In the genomic region with DNA sequence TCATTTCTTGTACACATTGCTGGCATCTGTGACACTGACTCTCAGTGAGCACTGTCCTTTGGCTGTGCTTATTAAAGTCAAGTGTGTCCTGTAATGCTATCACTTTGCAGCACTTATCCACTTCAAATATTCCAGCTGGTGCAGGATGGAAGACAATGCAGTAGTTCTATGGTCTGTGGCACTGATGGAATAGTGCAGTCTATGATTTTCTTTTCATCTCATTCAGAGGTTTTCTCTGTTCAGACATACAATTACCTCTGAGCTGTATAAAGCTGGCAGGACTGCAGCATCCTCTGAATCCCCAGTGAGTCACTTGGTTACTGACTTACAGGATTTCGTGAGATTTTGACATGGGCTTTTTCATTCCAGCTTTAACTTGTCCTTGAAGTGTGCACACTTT, we compare ENCODE assay signal across 28 mouse cellular contexts.
A peak's percentile ranks its signal among the peaks of the same experiment; 100 is the strongest.
DNase-seq lines count a peak whose midpoint lies in the region; ATAC-seq lines count a peak whose summit lies in the region.
"Had no signal": no experiment of that assay in that cellular context is flagged by ENCODE, and none has a peak within 500 bp of the region (broad histone marks: within the 10 kb centered on the region; RNA-seq: fewer than 3 reads in every experiment).

No protein-coding gene starts in this region.

- H3K4me1 ChIP-seq in midbrain, embryonic 16.5 days (ENCODE audit: control insufficient read depth, insufficient read depth, low read length): no peaks in the 10 kb centered on the region
- no peaks in the 10 kb centered on the region for H3K4me1 ChIP-seq in midbrain, embryonic 14.5 days (ENCODE audit: control insufficient read depth, insufficient read depth, low read length)
- H3K4me1 ChIP-seq in forebrain, embryonic 15.5 days: no peaks in the 10 kb centered on the region
- H3K4me1 ChIP-seq: hindbrain, embryonic 10.5 days; hindbrain, embryonic 15.5 days; kidney, embryonic 15.5 days; limb, embryonic 12.5 days had no signal

- no peak overlapping the region for H3K4me2 ChIP-seq in midbrain, embryonic 16.5 days (ENCODE audit: low read length)
- no peak overlapping the region for H3K4me2 ChIP-seq in midbrain, embryonic 14.5 days (ENCODE audit: low read length)
- H3K4me2 ChIP-seq in forebrain, embryonic 15.5 days (replicated peaks): no peak overlapping the region
- H3K4me2 ChIP-seq: hindbrain, embryonic 15.5 days; kidney, embryonic 15.5 days; limb, embryonic 12.5 days had no signal

- H3K4me3 ChIP-seq in midbrain, embryonic 16.5 days (ENCODE audit: low read depth, low read length): no peak overlapping the region
- no peak overlapping the region for H3K4me3 ChIP-seq in midbrain, embryonic 14.5 days (replicated peaks; ENCODE audit: low read depth, low read length)
- no peak overlapping the region for H3K4me3 ChIP-seq in forebrain, embryonic 15.5 days
- H3K4me3 ChIP-seq: hindbrain, embryonic 10.5 days; hindbrain, embryonic 15.5 days; kidney, embryonic 15.5 days; limb, embryonic 12.5 days; megakaryocyte, embryonic 14.5 days had no signal

- WGBS in midbrain, embryonic 16.5 days: 65% methylated on average over 1 of the region's 1 CpGs
- 83% methylated on average over 1 of the region's 1 CpGs for WGBS in midbrain, embryonic 14.5 days
- WGBS in forebrain, embryonic 15.5 days: 75% methylated on average over 1 of the region's 1 CpGs

- H3K9me3 ChIP-seq in midbrain, embryonic 16.5 days (replicated peaks; ENCODE audit: control insufficient read depth, low read length, poor library complexity, severe bottlenecking): no peaks in the 10 kb centered on the region
- H3K9me3 ChIP-seq in midbrain, embryonic 14.5 days (ENCODE audit: control insufficient read depth, low read length): no peaks in the 10 kb centered on the region
- no peaks in the 10 kb centered on the region for H3K9me3 ChIP-seq in forebrain, embryonic 15.5 days
- H3K9me3 ChIP-seq: hindbrain, embryonic 10.5 days; hindbrain, embryonic 15.5 days; kidney, embryonic 15.5 days; limb, embryonic 12.5 days; megakaryocyte, embryonic 14.5 days had no signal

- ATAC-seq in frontal cortex, adult (ENCODE audit: low TSS enrichment): peak; percentile 74
- peak; percentile 62; the same call in 1 of the 2 replicates for ATAC-seq in midbrain, embryonic 16.5 days
- no peak for ATAC-seq in midbrain, embryonic 14.5 days (ENCODE audit: low FRiP score, low TSS enrichment)
- peak; percentile 58 for ATAC-seq in forebrain, embryonic 15.5 days (replicated peaks)
- ATAC-seq: activated CD4-positive, CD25-positive, alpha-beta regulatory T cell, adult 4 months; CD4-positive, CD25-positive, alpha-beta regulatory T cell, adult 4 months had no signal

- H3K27ac ChIP-seq in midbrain, embryonic 16.5 days (ENCODE audit: low read length): peak overlapping the region; percentile 26; the same call in 1 of the 2 replicates
- no peak overlapping the region for H3K27ac ChIP-seq in midbrain, embryonic 14.5 days (replicated peaks; ENCODE audit: low read depth, low read length)
- peak overlapping the region; percentile 40; the same call in 1 of the 2 replicates for H3K27ac ChIP-seq in forebrain, embryonic 15.5 days (replicated peaks)
- H3K27ac ChIP-seq: hindbrain, embryonic 10.5 days; hindbrain, embryonic 15.5 days; kidney, embryonic 15.5 days; limb, embryonic 12.5 days; stomach, postnatal 0 days had no signal

- no peaks in the 10 kb centered on the region for H3K27me3 ChIP-seq in midbrain, embryonic 16.5 days (ENCODE audit: control insufficient read depth, insufficient read depth, low read depth, low read length)
- no peaks in the 10 kb centered on the region for H3K27me3 ChIP-seq in midbrain, embryonic 14.5 days (ENCODE audit: control insufficient read depth, insufficient read depth, low read length)
- H3K27me3 ChIP-seq in forebrain, embryonic 15.5 days: no peaks in the 10 kb centered on the region
- H3K27me3 ChIP-seq: hindbrain, embryonic 15.5 days; kidney, embryonic 15.5 days; limb, embryonic 12.5 days; megakaryocyte, embryonic 14.5 days had no signal

- DNase-seq in frontal cortex, postnatal 36 days (ENCODE audit: low spot score in 2 of 2): no peak
- DNase-seq in midbrain, embryonic 14.5 days: no peak
- no peak for DNase-seq in left cerebral cortex, adult 8-10 months (ENCODE audit: low spot score in 2 of 2)
- DNase-seq in cerebellum, adult 8-10 months: no peak
- no peak for DNase-seq in kidney, postnatal 36 days
- DNase-seq: adrenal gland, adult 2 months; adrenal gland, postnatal 36 days; cerebellum, adult 9-10 months; cerebellum, postnatal 36 days; gastrocnemius, postnatal 10 days; heart, postnatal 14 days; kidney, adult 18-20 months; kidney, postnatal 25 days; lung, postnatal 4 days; right cerebral cortex, postnatal 4 days; thymus, adult 18-20 months; thymus, postnatal 25 days had no signal

- no peak overlapping the region for H3K9ac ChIP-seq in midbrain, embryonic 16.5 days (ENCODE audit: low read depth, low read length)
- H3K9ac ChIP-seq in midbrain, embryonic 14.5 days (replicated peaks; ENCODE audit: low read length): no peak overlapping the region
- H3K9ac ChIP-seq in forebrain, embryonic 15.5 days (replicated peaks): no peak overlapping the region
- H3K9ac ChIP-seq: hindbrain, embryonic 15.5 days; kidney, embryonic 15.5 days; limb, embryonic 12.5 days had no signal

- H3K36me3 ChIP-seq in midbrain, embryonic 16.5 days (ENCODE audit: control insufficient read depth, insufficient read depth, low read length): no peaks in the 10 kb centered on the region
- H3K36me3 ChIP-seq in midbrain, embryonic 14.5 days (ENCODE audit: control insufficient read depth, insufficient read depth, low read length): no peaks in the 10 kb centered on the region
- no peaks in the 10 kb centered on the region for H3K36me3 ChIP-seq in forebrain, embryonic 15.5 days
- H3K36me3 ChIP-seq: hindbrain, embryonic 10.5 days; hindbrain, embryonic 15.5 days; kidney, embryonic 15.5 days; limb, embryonic 12.5 days had no signal
